ENCODE assay signal across 8 mouse cellular contexts in the genomic region with DNA sequence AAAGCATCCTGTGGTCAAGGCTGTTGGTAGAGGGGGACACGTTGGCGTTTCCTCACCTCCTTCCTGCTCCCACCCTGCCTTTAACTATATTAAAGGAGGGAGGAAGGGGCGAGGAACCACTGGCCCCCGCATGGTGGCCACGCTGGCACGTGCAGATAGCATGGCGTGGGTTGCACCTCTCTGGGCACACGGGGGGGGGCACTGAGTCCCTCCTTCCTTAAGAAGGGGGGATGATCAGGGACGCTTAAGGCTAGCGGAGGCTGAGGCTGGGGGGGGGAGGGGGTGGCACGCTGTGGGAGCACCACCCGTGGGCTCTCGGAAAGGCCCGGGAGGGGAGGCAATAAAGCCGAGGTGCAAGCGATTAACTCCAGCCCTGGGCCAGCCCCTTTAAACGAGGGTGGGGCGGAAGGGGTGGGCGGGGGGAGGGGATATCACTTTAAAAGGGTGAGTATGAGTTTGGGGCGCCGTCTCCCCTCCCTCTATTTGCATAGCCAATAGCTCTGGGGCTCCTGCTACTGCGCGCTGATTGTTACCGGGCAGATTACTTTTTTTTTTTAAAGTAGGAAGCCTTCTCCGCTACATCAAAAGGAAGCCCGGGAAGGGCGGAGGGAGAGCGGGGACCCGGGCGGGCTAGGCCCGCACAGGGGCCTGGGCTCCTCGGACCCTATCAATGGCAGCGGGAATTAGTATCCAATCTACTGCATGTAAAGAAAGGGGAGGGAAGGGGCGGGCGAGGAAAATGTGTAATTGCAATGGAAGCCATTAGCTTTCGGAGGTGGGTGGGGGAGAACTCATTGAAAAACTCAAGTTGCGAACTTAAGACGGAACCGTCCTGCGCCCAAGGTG. TPM values are rescaled to one million over a fixed set of nuclear protein-coding genes. Genes with fewer than 3 reads are reported as not detected.
DNase-seq lines count a peak whose midpoint lies in the region; ATAC-seq lines count a peak whose summit lies in the region.

Ccnd2 (minus strand) TSS at position 88 of the 846 bp plus-strand sequence.

- ATAC-seq in midbrain, embryonic 16.5 days, result peak; percentile 46
- peak; percentile 85 for ATAC-seq in stomach, embryonic 14.5 days (ENCODE audit: insufficient number of reproducible peaks, insufficient read depth, low FRiP score, low read depth)

- H3K4me2 ChIP-seq in midbrain, embryonic 16.5 days (ENCODE audit: low read length), result peak within 1 kb of the TSS; percentile 72
- peak within 1 kb of the TSS; percentile 88 for H3K4me2 ChIP-seq in stomach, embryonic 14.5 days (replicated peaks; ENCODE audit: low read depth, low read length)

- H3K9ac ChIP-seq in midbrain, embryonic 16.5 days (ENCODE audit: low read depth, low read length), result peak within 1 kb of the TSS; percentile 59
- peak within 1 kb of the TSS; percentile 34 for H3K9ac ChIP-seq in stomach, embryonic 14.5 days (replicated peaks; ENCODE audit: low read depth, low read length)

- peak; percentile 68 to 73 for DNase-seq in cerebellum, postnatal 10 days
- DNase-seq in cerebellum, postnatal 36 days, result no peak
- peak; percentile 81 for DNase-seq in embryo, embryonic 10 days (ENCODE audit: low spot score)
- DNase-seq in heart, embryonic 10.5 days (ENCODE audit: low spot score), result peak; percentile 96
- peak; percentile 73 for DNase-seq in kidney, adult 9 months
- DNase-seq in liver, result peak; percentile 86

- no peaks in the 10 kb centered on the region for H3K9me3 ChIP-seq in heart, embryonic 10.5 days
- no peaks in the 10 kb centered on the region for H3K9me3 ChIP-seq in midbrain, embryonic 16.5 days (replicated peaks; ENCODE audit: control insufficient read depth, low read length, poor library complexity, severe bottlenecking)
- H3K9me3 ChIP-seq in stomach, embryonic 14.5 days (ENCODE audit: control insufficient read depth, low read depth, low read length), result no peaks in the 10 kb centered on the region

- peaks cover 50% of the 10 kb centered on the region for H3K4me1 ChIP-seq in heart, embryonic 10.5 days
- H3K4me1 ChIP-seq in midbrain, embryonic 16.5 days (ENCODE audit: control insufficient read depth, insufficient read depth, low read length), result peaks cover 62% of the 10 kb centered on the region
- H3K4me1 ChIP-seq in stomach, embryonic 14.5 days (ENCODE audit: control insufficient read depth, insufficient read depth, low read length), result peaks cover 28% of the 10 kb centered on the region

- peaks cover 4% of the 10 kb centered on the region; the same call in 1 of the 2 replicates for H3K27me3 ChIP-seq in heart, embryonic 10.5 days (ENCODE audit: insufficient read depth, poor library complexity, severe bottlenecking)
- peaks cover 28% of the 10 kb centered on the region for H3K27me3 ChIP-seq in midbrain, embryonic 16.5 days (ENCODE audit: control insufficient read depth, insufficient read depth, low read depth, low read length)
- no peaks in the 10 kb centered on the region for H3K27me3 ChIP-seq in stomach, embryonic 14.5 days (ENCODE audit: control insufficient read depth, insufficient read depth, low read length)

- H3K4me3 ChIP-seq in heart, embryonic 10.5 days, result peak within 1 kb of the TSS; percentile 75
- H3K4me3 ChIP-seq in midbrain, embryonic 16.5 days (ENCODE audit: low read depth, low read length), result peak within 1 kb of the TSS; percentile 46
- peak within 1 kb of the TSS; percentile 89 for H3K4me3 ChIP-seq in stomach, embryonic 14.5 days (ENCODE audit: low read depth, low read length)

- H3K36me3 ChIP-seq in heart, embryonic 10.5 days, result no peaks in the 10 kb centered on the region
- no peaks in the 10 kb centered on the region for H3K36me3 ChIP-seq in midbrain, embryonic 16.5 days (ENCODE audit: control insufficient read depth, insufficient read depth, low read length)
- no peaks in the 10 kb centered on the region; the same call in 1 of the 2 replicates for H3K36me3 ChIP-seq in stomach, embryonic 14.5 days (ENCODE audit: control insufficient read depth, insufficient read depth, low read length)

- H3K27ac ChIP-seq in heart, embryonic 10.5 days, result peak within 1 kb of the TSS; percentile 98
- H3K27ac ChIP-seq in midbrain, embryonic 16.5 days (ENCODE audit: low read length), result peak within 1 kb of the TSS; percentile 44
- H3K27ac ChIP-seq in stomach, embryonic 14.5 days (ENCODE audit: low read length), result peak within 1 kb of the TSS; percentile 95

- under 1% methylated on average over 39 of the region's 40 CpGs for WGBS in heart, embryonic 10.5 days
- WGBS in midbrain, embryonic 16.5 days, result under 1% methylated on average over 40 of the region's 40 CpGs
- WGBS in stomach, embryonic 14.5 days, result under 1% methylated on average over 40 of the region's 40 CpGs

RNA-seq across cellular contexts. Expression of gene Ccnd2, which starts in this region (rescaled TPM):
- 914 and 924 TPM in 2 replicates for polyA plus RNA-seq in heart, embryonic 10.5 days (2016; fragmentation: Nextera tagmentation; extraction: Ambion mirVana)
- 245 and 326 TPM in 2 replicates for polyA plus RNA-seq in midbrain, embryonic 16.5 days (2015; fragmentation: Nextera tagmentation; extraction: Ambion mirVana)
- polyA plus RNA-seq in stomach, embryonic 14.5 days (2014; fragmentation: Nextera tagmentation; extraction: Ambion mirVana), result 1,255 and 1,268 TPM in 2 replicates

Comparison
In these comparisons a context has a peak if more than half of its experiments do, and no peak if none do; other contexts are left out.
1. DNase-seq: peak in cerebellum, postnatal 10 days (2 of 2), embryo, embryonic 10 days (single experiment), heart, embryonic 10.5 days (single experiment), kidney, adult 9 months (single experiment) and liver (single experiment); none in cerebellum, postnatal 36 days (0 of 2).
2. H3K27ac ChIP-seq: peak in every context shown above with its lines; median percentile 98 in heart, embryonic 10.5 days; 95 in stomach, embryonic 14.5 days; 44 in midbrain, embryonic 16.5 days.
3. Peak in every context shown above with its lines, with median percentiles within 50 percentile points of each other: H3K4me3 ChIP-seq.